Mouse (Mus musculus): ENCODE data around the gene Gm4707. TPM values are rescaled to one million over a fixed set of nuclear protein-coding genes. Genes with fewer than 3 reads are reported as not detected.
A peak's percentile ranks its signal among the peaks of the same experiment; 100 is the strongest.
"Not testable (repeated sequence)": the region's sequence is repeated elsewhere in the genome, so short reads cannot be mapped to it uniquely, and the experiment has no call there.

The Gm4707 gene
- polyA plus RNA-seq, 1 experiment from 2014 or later: 1.2 TPM

DNA sequence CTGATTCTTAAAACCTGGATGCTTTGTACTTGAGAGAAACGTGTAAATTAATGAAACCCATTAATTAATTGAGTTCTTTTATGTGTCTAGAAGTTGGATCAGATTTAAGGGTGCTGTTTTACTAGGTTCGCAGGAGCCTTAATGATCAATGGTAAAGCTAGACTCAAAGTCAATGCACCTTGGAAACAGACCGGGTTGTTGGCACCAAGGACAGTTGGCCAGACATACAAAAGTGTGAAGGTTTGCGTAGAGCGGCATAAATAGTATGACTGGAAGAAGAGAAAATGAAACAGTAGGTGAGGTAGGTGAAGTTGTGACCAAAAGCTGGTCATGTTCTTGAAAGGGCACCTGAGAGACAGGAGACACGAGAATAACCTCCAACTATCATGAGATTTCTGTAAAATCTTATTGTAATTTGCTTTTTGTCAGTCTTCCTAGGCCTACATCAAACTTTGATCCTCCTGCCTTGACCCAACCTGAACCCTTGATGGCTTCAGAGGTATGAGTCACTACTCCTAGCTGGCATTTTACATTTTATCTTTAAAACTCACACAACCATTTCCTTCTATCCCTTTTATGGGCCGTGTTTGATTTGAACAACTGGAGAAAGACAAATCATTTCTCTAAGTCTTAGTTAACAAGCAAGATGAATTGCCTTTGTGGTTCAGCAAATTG lies 16.8 kb upstream of the Gm4707 start:
- Histone ChIP-seq H3K27me3 (replicated peaks) (no peaks in the 10 kb centered on the region), H3K4me2 (replicated peaks) (peak overlapping the region; percentile 67), H3K9ac (no peak overlapping the region), H3K36me3 (no peaks in the 10 kb centered on the region), H3K4me3 (replicated peaks) (no peak overlapping the region; the same call in 1 of the 2 replicates), H3K4me1 (replicated peaks) (no peaks in the 10 kb centered on the region; the same call in 1 of the 2 replicates), H3K27ac (peak overlapping the region; percentile 99; the same call in 1 of the 2 replicates), H3K9me3 (no peaks in the 10 kb centered on the region)
- ATAC-seq: no peak
- 72% methylated on average over 7 of the region's 7 CpGs for WGBS

DNA sequence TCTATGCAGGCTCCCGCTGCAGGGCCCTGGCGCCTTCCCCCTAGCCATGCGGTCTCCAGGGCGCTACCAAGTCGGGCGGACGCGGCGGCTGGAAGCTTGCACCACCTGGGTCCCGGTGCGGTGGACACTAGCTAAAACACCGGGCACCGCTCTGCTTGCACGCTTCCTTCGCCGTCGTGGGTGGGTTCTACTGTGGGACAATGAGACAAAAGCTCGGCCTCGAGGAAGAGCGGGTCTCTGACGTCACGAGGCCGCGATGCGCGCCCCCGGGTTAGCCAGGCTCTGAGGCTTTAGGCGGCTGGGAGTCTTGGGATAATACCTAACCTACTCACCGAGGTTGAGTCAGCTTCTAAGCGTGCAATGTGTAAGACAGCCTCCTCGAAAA lies 16.0 kb upstream of the Gm4707 start:
- H3K4me1 ChIP-seq (replicated peaks): no peaks in the 10 kb centered on the region; the same call in 1 of the 2 replicates
- ATAC-seq: no peak
- peak overlapping the region; percentile 67 for H3K4me2 ChIP-seq (replicated peaks)
- H3K9me3 ChIP-seq: no peaks in the 10 kb centered on the region
- peak overlapping the region; percentile 99 for H3K27ac ChIP-seq
- H3K4me3 ChIP-seq (replicated peaks): peak overlapping the region; percentile 93
- under 1% methylated on average over 29 of the region's 31 CpGs for WGBS
- peak overlapping the region; percentile 91 for H3K9ac ChIP-seq
- H3K27me3 ChIP-seq (replicated peaks): no peaks in the 10 kb centered on the region
- H3K36me3 ChIP-seq: no peaks in the 10 kb centered on the region

DNA sequence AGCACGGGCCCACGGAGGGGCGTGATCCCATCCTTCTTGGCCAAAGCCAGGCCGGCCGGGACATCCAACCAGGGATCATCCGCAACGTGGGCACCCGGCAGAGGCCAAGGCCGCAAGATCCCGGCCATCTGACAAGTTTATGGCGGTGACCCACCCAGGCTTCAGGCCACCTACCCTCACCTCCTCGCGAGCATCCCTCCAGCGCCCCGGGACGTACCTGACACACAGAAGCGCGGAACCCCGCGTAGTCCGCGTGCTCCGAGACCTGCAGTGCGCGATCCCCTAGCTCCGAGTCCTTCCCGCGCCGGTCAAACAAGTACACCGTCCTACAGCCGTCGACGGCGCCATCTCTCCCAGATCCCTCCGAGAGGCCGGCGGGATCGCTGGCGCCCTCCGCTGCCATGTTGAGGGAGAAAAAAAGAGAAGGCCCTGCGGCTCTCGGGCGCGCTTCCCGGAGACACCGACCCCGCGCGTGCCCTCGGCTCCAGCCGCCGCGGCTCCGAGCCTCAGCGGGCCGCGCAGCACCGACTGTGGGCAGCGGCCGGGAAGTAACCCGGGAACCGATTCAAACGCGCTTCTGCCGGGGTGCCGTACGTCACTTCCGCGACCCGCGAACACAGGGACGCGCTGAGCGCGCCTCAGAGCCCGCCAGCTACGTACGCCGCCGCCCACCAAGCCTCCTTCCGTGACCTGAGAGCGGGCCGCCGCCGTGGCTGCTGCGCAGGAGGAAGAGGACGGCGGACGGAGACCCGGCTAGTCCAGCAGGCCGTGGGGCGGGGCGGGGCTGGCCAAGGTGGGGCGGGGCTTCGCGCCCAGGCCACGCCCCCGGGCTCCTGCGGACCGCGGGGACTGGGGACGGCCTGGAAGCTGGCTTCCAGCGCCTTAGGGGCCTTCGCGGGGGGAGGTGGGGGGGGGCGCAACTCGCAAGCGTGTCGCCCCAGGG lies 15.3 kb upstream of the Gm4707 start, which contains the start of gene Smchd1:
Smchd1 (minus strand) TSS at position 582 of the 943 bp plus-strand sequence.
- H3K4me2 ChIP-seq (replicated peaks): peak within 1 kb of the TSS; percentile 67
- H3K9ac ChIP-seq: peak within 1 kb of the TSS; percentile 91
- no peaks in the 10 kb centered on the region for H3K36me3 ChIP-seq

DNA sequence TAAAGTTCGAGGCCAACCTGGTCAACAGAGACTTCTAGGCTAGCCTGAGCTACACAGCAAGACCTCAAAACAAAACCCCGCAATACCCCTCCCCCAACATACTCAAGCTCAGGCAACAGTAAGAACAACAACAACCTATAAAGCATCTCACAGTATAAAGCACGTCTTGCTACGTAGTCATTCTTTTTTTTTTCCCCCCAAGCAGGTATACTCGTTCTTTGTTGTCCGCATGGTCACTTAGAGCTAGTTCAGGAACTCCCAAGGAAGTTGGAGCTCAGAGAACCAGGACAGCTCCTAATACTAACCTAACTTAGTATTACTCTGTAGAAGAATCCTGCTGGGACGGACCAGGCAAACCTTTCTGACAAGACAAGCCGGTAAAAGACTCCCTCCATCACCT lies 14.4 kb upstream of the Gm4707 start:
- Histone ChIP-seq H3K4me2 (replicated peaks) (peak overlapping the region; percentile 67), H3K27ac (no peak overlapping the region; the same call in 1 of the 2 replicates), H3K4me1 (replicated peaks) (no peaks in the 10 kb centered on the region; the same call in 1 of the 2 replicates), H3K9me3 (no peaks in the 10 kb centered on the region), H3K36me3 (no peaks in the 10 kb centered on the region), H3K9ac (peak overlapping the region; percentile 91), H3K4me3 (replicated peaks) (peak overlapping the region; percentile 93), H3K27me3 (replicated peaks) (no peaks in the 10 kb centered on the region)
- ATAC-seq: no peak
- 14% methylated on average over 8 of the region's 8 CpGs for WGBS

More for the DNA sequence above, 15.3 kb upstream of the Gm4707 start, which contains the start of gene Smchd1:
- Histone ChIP-seq H3K27ac (peak within 1 kb of the TSS; percentile 99), H3K4me1 (replicated peaks) (no peaks in the 10 kb centered on the region; the same call in 1 of the 2 replicates), H3K4me3 (replicated peaks) (peak within 1 kb of the TSS; percentile 93), H3K9me3 (no peaks in the 10 kb centered on the region), H3K27me3 (replicated peaks) (no peaks in the 10 kb centered on the region)
- under 1% methylated on average over 96 of the region's 109 CpGs for WGBS
- ATAC-seq: peak; percentile 97

DNA sequence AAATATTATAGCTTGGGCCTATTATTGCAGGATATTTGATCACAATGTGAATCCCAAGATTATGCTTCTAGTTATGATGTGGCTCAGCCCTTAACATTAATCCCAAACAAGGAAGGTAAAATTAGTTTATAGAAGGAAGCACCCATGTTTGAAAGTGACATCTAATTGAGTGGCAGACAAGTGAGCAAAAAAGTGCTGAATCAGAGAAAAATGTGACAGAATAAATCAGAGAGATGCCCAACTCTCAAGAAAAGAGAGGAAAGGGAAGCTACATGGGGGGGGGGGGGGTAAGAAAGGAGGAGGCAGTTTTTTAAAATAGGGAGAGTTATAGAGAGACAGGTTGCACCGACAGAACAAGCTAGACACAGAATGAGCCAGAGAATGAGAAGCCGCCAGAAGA lies 11.5 kb upstream of the Gm4707 start:
- no peaks in the 10 kb centered on the region for H3K27me3 ChIP-seq (replicated peaks)
- no peak overlapping the region for H3K9ac ChIP-seq
- H3K4me2 ChIP-seq (replicated peaks): no peak overlapping the region
- WGBS: 51% methylated on average over 2 of the region's 2 CpGs
- no peaks in the 10 kb centered on the region for H3K36me3 ChIP-seq
- H3K4me3 ChIP-seq (replicated peaks): no peak overlapping the region
- no peak overlapping the region for H3K27ac ChIP-seq
- H3K4me1 ChIP-seq (replicated peaks): no peaks in the 10 kb centered on the region; the same call in 1 of the 2 replicates
- ATAC-seq: no peak
- no peaks in the 10 kb centered on the region for H3K9me3 ChIP-seq

DNA sequence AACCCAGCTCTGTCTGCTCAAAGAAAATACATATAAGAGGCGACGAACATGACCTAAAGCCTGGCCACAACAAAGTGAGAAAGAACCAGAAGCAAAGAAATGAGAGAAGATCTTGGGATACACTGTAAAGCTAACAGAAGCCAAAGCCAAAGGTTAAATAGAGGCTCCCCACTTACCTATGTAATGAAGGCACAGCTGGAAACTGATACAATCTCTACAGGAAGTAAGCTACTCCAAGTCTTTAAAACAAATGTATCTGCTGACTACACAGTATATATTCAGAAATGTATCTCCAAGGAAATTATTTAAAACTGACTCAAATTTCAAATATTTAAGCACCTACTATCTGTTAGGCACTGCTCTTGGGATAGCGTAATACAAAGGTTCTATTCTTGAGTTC lies 594 bp upstream of the Gm4707 start:
- Histone ChIP-seq H3K4me1 (replicated peaks) (no peaks in the 10 kb centered on the region), H3K27me3 (replicated peaks) (no peaks in the 10 kb centered on the region), H3K36me3 (peaks cover 7% of the 10 kb centered on the region; the same call in 1 of the 2 replicates), H3K27ac (no peak overlapping the region), H3K4me2 (replicated peaks) (no peak overlapping the region), H3K4me3 (replicated peaks) (no peak overlapping the region), H3K9ac (no peak overlapping the region), H3K9me3 (no peaks in the 10 kb centered on the region)
- no peak for ATAC-seq
- WGBS: 89% methylated on average over 3 of the region's 3 CpGs

DNA sequence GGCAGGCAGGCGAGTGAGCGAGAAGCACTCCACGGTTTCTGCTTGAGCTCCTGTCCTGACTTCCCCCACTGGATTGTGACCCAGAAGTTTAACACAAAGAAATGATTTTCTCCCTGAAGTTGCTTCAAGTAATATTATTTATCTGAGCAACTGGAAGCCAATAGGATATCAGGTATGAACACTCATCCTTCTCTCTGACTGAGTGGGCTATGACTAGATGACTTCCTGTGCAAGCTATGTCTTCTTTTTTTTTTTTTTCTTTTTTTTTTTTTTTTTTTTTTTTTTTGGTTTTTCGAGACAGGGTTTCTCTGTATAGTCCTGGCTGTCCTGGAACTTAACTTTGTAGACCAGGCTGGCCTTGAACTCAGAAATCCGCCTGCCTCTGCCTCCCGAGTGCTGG lies 2.4 kb downstream of the Gm4707 start:
- H3K27ac ChIP-seq; H3K9ac ChIP-seq; H3K36me3 ChIP-seq; H3K4me2 ChIP-seq (replicated peaks); H3K27me3 ChIP-seq (replicated peaks); H3K4me3 ChIP-seq (replicated peaks); H3K4me1 ChIP-seq (replicated peaks); H3K9me3 ChIP-seq; ATAC-seq: not testable (repeated sequence)
- WGBS: 89% methylated on average over 6 of the region's 6 CpGs

DNA sequence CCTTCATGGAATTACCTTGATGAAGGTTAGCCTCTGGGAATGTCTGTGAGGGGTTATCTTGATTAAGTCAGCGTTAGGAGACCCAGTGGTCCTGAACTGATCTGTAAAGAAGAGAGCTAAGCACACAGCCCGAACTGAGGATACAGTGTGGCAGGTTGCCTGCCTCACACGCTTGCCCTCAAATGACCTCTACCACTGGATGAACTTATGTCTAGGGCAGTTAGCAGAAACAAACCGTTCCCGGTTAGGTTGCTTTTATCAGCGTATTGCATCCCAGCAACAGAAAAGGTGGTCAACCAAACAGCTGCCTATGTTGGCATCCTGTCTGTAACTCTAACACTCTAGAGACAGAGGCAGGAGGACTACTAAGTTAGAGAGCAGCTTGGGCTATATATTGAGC lies 14.5 kb downstream of the Gm4707 start:
- H3K4me3 ChIP-seq (replicated peaks): no peak overlapping the region
- no peak overlapping the region for H3K27ac ChIP-seq
- no peaks in the 10 kb centered on the region for H3K27me3 ChIP-seq (replicated peaks)
- no peaks in the 10 kb centered on the region for H3K9me3 ChIP-seq
- H3K36me3 ChIP-seq: peaks cover 7% of the 10 kb centered on the region; the same call in 1 of the 2 replicates
- 94% methylated on average over 6 of the region's 6 CpGs for WGBS
- no peaks in the 10 kb centered on the region for H3K4me1 ChIP-seq (replicated peaks)
- no peak for ATAC-seq
- H3K9ac ChIP-seq: no peak overlapping the region
- no peak overlapping the region for H3K4me2 ChIP-seq (replicated peaks)

DNA sequence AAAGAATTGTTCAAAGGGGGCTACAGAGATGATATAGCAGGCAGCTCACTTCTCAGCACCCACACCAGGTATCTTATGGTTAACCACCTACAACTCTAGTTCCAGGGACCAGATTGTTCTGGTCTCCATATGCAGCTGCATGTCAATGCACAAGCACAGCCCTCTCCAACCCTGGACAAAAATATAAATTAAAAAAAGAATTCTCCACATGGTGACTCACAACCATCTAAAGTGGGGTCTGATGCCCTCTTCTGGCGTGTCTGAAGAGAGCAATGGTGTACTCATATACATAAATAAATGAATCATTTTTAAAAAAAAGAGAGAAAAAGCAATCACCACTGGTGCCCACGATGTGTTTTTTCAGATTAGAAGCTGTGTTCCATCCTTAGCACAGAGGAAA lies 15.0 kb downstream of the Gm4707 start:
- 87% methylated on average over 2 of the region's 2 CpGs for WGBS
- no peak overlapping the region for H3K9ac ChIP-seq
- H3K4me3 ChIP-seq (replicated peaks): no peak overlapping the region
- H3K27me3 ChIP-seq (replicated peaks): no peaks in the 10 kb centered on the region
- no peaks in the 10 kb centered on the region for H3K4me1 ChIP-seq (replicated peaks)
- no peaks in the 10 kb centered on the region for H3K9me3 ChIP-seq
- ATAC-seq: no peak
- H3K4me2 ChIP-seq (replicated peaks): no peak overlapping the region
- H3K36me3 ChIP-seq: peaks cover 7% of the 10 kb centered on the region; the same call in 1 of the 2 replicates
- H3K27ac ChIP-seq: no peak overlapping the region

DNA sequence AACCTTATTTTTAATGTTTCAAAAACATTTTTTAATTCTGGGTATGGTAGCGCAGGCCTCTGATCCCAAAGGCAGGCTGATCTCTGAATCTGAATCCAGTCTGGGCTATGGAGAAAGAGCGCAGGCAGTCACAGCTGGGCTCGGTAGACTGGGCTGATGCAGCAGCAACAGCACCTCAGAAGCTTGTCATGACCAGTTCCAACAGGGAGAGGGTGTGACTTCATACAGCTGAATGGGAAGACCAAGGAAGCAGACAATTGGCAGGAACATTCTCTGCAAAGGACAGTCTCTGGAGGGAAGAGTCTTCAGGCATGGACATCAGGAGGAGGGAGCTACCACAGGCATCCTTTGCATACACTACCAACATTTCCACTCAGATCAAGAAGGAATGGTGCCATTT lies 15.6 kb downstream of the Gm4707 start:
- Histone ChIP-seq H3K27me3 (replicated peaks) (no peaks in the 10 kb centered on the region), H3K27ac (no peak overlapping the region), H3K9me3 (no peaks in the 10 kb centered on the region), H3K36me3 (peaks cover 7% of the 10 kb centered on the region; the same call in 1 of the 2 replicates), H3K4me3 (replicated peaks) (no peak overlapping the region), H3K4me2 (replicated peaks) (no peak overlapping the region), H3K9ac (no peak overlapping the region), H3K4me1 (replicated peaks) (no peaks in the 10 kb centered on the region)
- WGBS: 92% methylated on average over 3 of the region's 3 CpGs
- no peak for ATAC-seq

DNA sequence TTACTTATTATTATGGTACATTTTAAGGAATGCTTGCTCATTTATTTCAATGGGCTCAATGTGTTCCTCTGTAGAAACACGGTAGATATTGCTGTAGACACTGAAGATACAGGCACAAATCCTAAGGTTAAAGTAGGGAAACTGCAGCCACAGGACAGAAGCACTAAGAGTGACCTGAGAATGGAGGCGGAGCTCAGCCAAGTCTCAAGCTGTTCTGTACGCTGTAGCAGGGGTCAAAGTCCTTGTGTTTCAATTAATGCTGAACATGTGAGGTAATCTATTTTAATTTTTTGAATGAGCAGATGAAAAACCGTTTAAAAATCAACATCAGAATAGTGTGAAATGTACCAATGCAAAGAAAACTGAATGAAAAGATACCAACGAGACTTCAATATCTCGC lies 16.4 kb downstream of the Gm4707 start:
- no peak for ATAC-seq
- H3K9ac ChIP-seq: no peak overlapping the region
- H3K36me3 ChIP-seq: peaks cover 7% of the 10 kb centered on the region; the same call in 1 of the 2 replicates
- 83% methylated on average over 6 of the region's 6 CpGs for WGBS
- no peak overlapping the region for H3K27ac ChIP-seq
- no peak overlapping the region for H3K4me2 ChIP-seq (replicated peaks)
- no peaks in the 10 kb centered on the region for H3K27me3 ChIP-seq (replicated peaks)
- no peaks in the 10 kb centered on the region for H3K9me3 ChIP-seq
- no peaks in the 10 kb centered on the region for H3K4me1 ChIP-seq (replicated peaks)
- no peak overlapping the region for H3K4me3 ChIP-seq (replicated peaks)

DNA sequence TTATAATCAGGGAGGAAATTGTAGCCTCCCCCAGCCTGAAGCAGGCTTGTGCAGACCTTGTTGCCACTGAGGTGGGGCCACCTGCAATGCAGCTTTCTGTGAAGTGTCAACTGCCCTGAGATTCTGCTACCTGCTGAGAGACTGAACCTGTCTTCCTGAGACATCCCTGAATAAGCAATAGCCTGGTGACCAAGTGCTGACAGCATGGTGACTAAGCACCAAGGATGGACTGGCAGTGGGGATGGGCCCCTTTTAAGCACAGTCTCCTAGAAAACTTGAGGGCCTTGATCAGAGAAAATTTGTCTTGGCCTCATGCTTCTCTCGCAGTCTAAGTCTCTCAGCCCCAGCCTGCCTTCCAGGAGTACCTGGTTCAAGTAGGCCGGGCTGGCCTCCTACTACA lies 37.2 kb downstream of the Gm4707 start:
- not testable (repeated sequence) for H3K4me1 ChIP-seq (replicated peaks); H3K9me3 ChIP-seq; ATAC-seq; H3K4me3 ChIP-seq (replicated peaks); H3K9ac ChIP-seq; H3K27ac ChIP-seq; H3K27me3 ChIP-seq (replicated peaks); H3K4me2 ChIP-seq (replicated peaks)
- peaks cover 34% of the 10 kb centered on the region for H3K36me3 ChIP-seq
- 99% methylated on average over 2 of the region's 2 CpGs for WGBS
